Mouse (Mus musculus) limb, embryonic 12.5 days (tissue): ENCODE results near the gene Stard5. TPM values are rescaled to one million over a fixed set of nuclear protein-coding genes. Genes with fewer than 3 reads are reported as not detected.

Source experiments
- ATAC-seq: fragments of 200-750 bp; cut with Nextera tagmentation; 2 replicates; pipeline ENCODE4 v1.8.0; 2017; ENCODE audit warnings: low read depth, moderate TSS enrichment; ENCODE audit not compliant: insufficient number of reproducible peaks, insufficient read depth, low FRiP score, low TSS enrichment
- H3K27ac ChIP-seq: fragments of 300-500 bp; sonication (generic); 2 replicates; pipeline ENCODE4 v1.5.1; 2016; ENCODE audit warnings: mild to moderate bottlenecking, moderate library complexity
- H3K27me3 ChIP-seq: fragments of 300-500 bp; sonication (generic); 2 replicates; pipeline ENCODE4 v1.6.1; 2016; ENCODE audit warnings: mild to moderate bottlenecking, moderate library complexity
- H3K36me3 ChIP-seq: fragments of 300-500 bp; sonication (generic); 2 replicates; pipeline ENCODE4 v1.6.1; 2016; ENCODE audit warnings: mild to moderate bottlenecking, moderate library complexity
- H3K4me1 ChIP-seq: fragments of 300-500 bp; sonication (generic); replicated peaks from 2 replicates; pipeline ENCODE4 v1.6.1; 2016
- H3K4me2 ChIP-seq: fragments of 300-500 bp; sonication (generic); 2 replicates; pipeline ENCODE4 v1.6.1; 2016; ENCODE audit warnings: mild to moderate bottlenecking, moderate library complexity
- H3K4me3 ChIP-seq: fragments of 300-500 bp; sonication (generic); replicated peaks from 2 replicates; pipeline ENCODE4 v1.5.1; 2016; ENCODE audit warnings: mild to moderate bottlenecking
- H3K9ac ChIP-seq: fragments of 300-500 bp; sonication (generic); replicated peaks from 2 replicates; pipeline ENCODE4 v1.6.1; 2016; ENCODE audit warnings: mild to moderate bottlenecking, moderate library complexity
- H3K9me3 ChIP-seq: fragments of 300-500 bp; sonication (generic); 2 replicates; pipeline ENCODE4 v1.6.1; 2016; ENCODE audit warnings: mild to moderate bottlenecking, moderate library complexity
- WGBS: fragments of 180-500 bp; shearing (Covaris S2); methylation state at CpG from one replicate; pipeline ENCODE4 v1.1.7; 2016; 5-methylcytosine and 5-hydroxymethylcytosine counted together
- polyA plus RNA-seq: library from polyadenylated mRNA; unstranded; fragments of >200 nt; fragmentation: Nextera tagmentation; extraction: Ambion mirVana; gene quantifications from 2 replicates; pipeline ENCODE4 v1.2.1, GENCODE M21; 2016

Stard5 gene
- polyA plus RNA-seq, 1 experiment from 2014 or later, result 18.6 TPM

- Histone ChIP-seq H3K4me3 (no peak overlapping the region), H3K9me3 (no peaks in the 10 kb centered on the region; the same call in 1 of the 2 replicates), H3K27ac (no peak overlapping the region), H3K27me3 (no peaks in the 10 kb centered on the region), H3K4me1 (peaks cover 5% of the 10 kb centered on the region), H3K36me3 (no peaks in the 10 kb centered on the region), H3K9ac (no peak overlapping the region), H3K4me2 (no peak overlapping the region)
- WGBS, result 89% methylated on average over 2 of the region's 2 CpGs
- no peak for ATAC-seq
Measured at GRCm38 (mm10) chr7:83653605-83654051, 21.9 kb downstream of the Stard5 start.

GRCm38 (mm10) chr7:83654196-83654595, 22.4 kb downstream of the Stard5 start:
- H3K27me3 ChIP-seq, result no peaks in the 10 kb centered on the region
- no peak overlapping the region for H3K9ac ChIP-seq
- H3K36me3 ChIP-seq, result no peaks in the 10 kb centered on the region
- no peak overlapping the region for H3K27ac ChIP-seq
- no peak for ATAC-seq
- 86% methylated on average over 2 of the region's 2 CpGs for WGBS
- no peaks in the 10 kb centered on the region; the same call in 1 of the 2 replicates for H3K9me3 ChIP-seq
- no peak overlapping the region for H3K4me3 ChIP-seq
- H3K4me1 ChIP-seq, result no peaks in the 10 kb centered on the region
- H3K4me2 ChIP-seq, result no peak overlapping the region

DNA sequence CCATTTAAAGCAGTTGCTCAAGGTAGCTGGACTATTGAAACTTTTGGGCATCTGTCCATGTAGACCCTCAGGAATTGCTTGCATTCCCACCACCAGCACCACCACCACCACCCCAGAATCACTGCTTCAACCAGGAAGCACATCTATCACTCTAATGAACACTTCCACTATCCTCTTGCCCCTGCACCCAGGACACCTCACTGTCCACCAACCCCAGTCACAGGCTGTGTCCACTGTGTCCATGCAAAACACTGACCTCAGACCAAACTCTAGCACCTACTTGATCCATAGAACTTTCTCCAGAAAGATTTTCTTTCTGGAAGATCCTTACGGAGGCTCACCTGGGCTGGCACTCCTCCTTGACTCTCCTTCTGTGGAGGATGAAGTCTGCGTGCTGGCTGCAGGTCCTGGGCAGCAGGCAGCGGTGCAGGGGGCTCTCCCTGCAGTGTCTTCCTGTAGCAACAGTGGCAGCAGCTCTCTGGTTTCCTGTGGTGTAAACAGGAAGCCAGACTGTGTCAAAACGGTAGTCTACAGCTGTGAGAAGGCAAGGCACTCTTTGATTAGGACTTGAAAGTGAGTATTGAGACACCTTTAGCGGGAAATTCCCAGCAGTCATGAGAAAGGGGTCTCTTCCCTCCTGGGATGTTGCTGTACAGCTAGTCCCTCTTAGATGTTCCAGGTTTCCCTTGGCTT, 23.3 kb downstream of the Stard5 start:
- Histone ChIP-seq H3K4me2 (no peak overlapping the region), H3K9me3 (no peaks in the 10 kb centered on the region; the same call in 1 of the 2 replicates), H3K9ac (no peak overlapping the region), H3K27ac (no peak overlapping the region), H3K27me3 (no peaks in the 10 kb centered on the region), H3K36me3 (no peaks in the 10 kb centered on the region), H3K4me3 (no peak overlapping the region), H3K4me1 (no peaks in the 10 kb centered on the region)
- WGBS, result 55% methylated on average over 5 of the region's 5 CpGs
- ATAC-seq, result no peak

DNA sequence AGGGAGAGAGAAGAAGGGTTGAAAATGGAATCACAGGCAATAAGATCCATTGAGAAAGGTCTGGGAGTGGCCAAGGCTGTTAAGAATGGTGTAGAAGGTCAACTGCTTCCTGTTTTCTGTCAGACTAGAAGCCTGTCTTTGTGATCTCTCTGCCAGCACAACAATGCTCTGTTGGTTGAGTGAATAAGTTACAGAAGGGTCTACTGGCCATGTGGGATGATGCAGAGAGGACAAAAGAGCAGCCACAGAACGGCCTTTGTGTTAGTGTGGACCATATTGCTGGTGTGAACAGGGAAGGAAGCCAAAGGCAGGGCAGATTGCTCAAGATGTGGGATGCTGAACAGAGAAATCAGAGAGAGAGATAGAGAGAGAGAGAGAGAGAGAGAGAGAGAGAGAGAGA, 27.0 kb downstream of the Stard5 start:
- ATAC-seq, result no peak
- no peak overlapping the region for H3K27ac ChIP-seq
- H3K9me3 ChIP-seq, result no peaks in the 10 kb centered on the region; the same call in 1 of the 2 replicates
- no peaks in the 10 kb centered on the region for H3K36me3 ChIP-seq
- H3K27me3 ChIP-seq, result no peaks in the 10 kb centered on the region
- WGBS, result 93% methylated on average over 1 of the region's 1 CpGs
- H3K4me1 ChIP-seq, result no peaks in the 10 kb centered on the region
- H3K4me2 ChIP-seq, result no peak overlapping the region
- no peak overlapping the region for H3K9ac ChIP-seq
- H3K4me3 ChIP-seq, result no peak overlapping the region

DNA sequence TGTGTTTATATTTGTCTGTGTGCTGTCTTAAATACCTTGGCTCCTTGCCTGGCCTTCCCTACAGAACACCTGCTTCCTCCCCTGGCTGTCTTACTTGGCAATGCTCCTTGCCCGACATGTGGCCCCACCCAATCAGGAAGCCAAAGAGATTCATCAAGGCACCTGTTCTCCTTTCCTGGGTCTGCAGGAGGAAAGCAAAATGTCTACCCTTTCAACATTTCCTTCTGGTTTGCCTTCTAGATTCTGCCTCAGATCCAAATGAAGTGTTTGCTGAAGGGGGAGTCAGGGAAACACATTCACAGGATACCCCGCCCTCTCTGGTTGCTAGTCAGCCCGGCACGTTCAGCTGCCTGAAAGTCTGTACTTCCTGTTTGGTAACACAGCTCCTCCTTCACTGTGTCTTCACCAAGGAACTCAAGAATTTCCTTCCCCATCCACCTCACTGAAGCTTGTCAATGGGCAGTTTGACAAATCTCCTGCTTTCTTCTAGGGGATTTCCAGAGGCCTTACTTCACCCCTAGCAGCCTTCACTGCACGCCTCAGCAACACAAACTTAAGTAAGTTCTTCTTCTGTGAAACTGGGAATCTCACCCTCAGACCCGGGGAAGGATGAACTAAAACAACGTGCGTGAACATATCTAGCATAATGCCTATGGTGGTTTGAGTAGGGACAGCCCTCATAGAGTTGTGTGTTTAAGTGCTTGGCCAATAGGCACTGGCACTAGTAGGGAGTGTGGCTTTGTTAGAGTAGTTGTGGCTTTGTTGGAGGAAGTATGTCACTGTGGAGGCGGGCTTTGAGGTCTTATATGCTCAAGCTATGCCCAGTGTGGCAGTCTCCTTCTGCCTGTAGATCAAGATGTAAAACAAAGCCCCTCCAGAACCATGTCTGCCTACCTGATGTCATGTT, 27.7 kb downstream of the Stard5 start:
- no peaks in the 10 kb centered on the region for H3K4me1 ChIP-seq
- H3K36me3 ChIP-seq, result no peaks in the 10 kb centered on the region
- H3K9ac ChIP-seq, result no peak overlapping the region
- no peaks in the 10 kb centered on the region; the same call in 1 of the 2 replicates for H3K9me3 ChIP-seq
- H3K4me2 ChIP-seq, result no peak overlapping the region
- H3K4me3 ChIP-seq, result no peak overlapping the region
- no peak for ATAC-seq
- no peaks in the 10 kb centered on the region for H3K27me3 ChIP-seq
- H3K27ac ChIP-seq, result no peak overlapping the region
- 84% methylated on average over 9 of the region's 9 CpGs for WGBS

DNA sequence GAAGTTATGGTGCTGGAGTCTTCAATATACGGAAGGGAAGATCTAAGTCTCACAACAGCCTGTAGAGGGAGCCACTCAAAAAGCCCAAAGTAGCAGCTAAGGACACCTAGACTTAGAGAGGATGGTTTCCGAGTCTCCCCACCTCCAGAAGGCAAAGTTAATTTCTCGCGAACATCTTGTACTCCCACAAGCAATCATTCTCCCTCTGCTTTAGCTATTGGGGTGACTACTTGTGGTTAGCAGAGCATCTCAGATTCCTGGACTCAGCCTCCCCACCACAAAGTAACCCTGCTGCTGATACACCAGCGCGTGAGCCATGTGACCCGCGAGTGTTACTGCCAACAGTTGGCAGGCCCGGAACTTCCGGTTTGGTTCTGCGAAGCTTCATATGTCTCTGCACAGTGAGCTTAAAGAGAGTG, 28.5 kb downstream of the Stard5 start:
- Histone ChIP-seq H3K27ac (no peak overlapping the region), H3K27me3 (no peaks in the 10 kb centered on the region), H3K4me2 (no peak overlapping the region), H3K4me3 (no peak overlapping the region), H3K9ac (no peak overlapping the region), H3K4me1 (no peaks in the 10 kb centered on the region), H3K36me3 (no peaks in the 10 kb centered on the region), H3K9me3 (no peaks in the 10 kb centered on the region; the same call in 1 of the 2 replicates)
- ATAC-seq, result no peak
- 93% methylated on average over 11 of the region's 11 CpGs for WGBS

DNA sequence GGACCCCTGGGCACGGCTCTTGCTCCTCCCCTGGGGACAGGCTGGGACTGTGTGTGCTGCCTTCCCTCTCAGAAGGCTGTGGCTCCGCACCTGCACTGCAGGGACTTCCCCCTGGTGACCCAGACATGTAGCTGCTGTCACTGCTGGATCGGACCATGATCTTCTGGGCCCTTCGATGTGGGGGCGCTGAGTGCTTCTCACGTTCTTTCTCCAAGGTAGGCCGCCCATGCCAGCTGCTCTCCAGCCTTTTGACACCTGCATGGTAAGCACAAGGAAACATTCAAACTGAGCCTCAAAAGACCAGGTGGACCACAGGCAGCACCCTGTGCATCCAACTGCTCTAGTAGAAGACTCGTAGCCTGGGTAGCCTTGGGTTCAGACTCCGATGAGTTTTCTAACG, 29.3 kb downstream of the Stard5 start:
- no peak for ATAC-seq
- no peak overlapping the region for H3K4me3 ChIP-seq
- no peak overlapping the region for H3K4me2 ChIP-seq
- no peak overlapping the region for H3K27ac ChIP-seq
- no peaks in the 10 kb centered on the region; the same call in 1 of the 2 replicates for H3K9me3 ChIP-seq
- H3K36me3 ChIP-seq, result no peaks in the 10 kb centered on the region
- H3K9ac ChIP-seq, result no peak overlapping the region
- WGBS, result 88% methylated on average over 10 of the region's 10 CpGs
- H3K4me1 ChIP-seq, result no peaks in the 10 kb centered on the region
- no peaks in the 10 kb centered on the region for H3K27me3 ChIP-seq

GRCm38 (mm10) chr7:83661763-83662162, 30.0 kb downstream of the Stard5 start:
- no peak overlapping the region for H3K4me3 ChIP-seq
- H3K36me3 ChIP-seq, result no peaks in the 10 kb centered on the region
- no peak overlapping the region for H3K4me2 ChIP-seq
- no peaks in the 10 kb centered on the region; the same call in 1 of the 2 replicates for H3K9me3 ChIP-seq
- H3K9ac ChIP-seq, result no peak overlapping the region
- no peaks in the 10 kb centered on the region for H3K4me1 ChIP-seq
- WGBS, result 97% methylated on average over 3 of the region's 3 CpGs
- no peak overlapping the region for H3K27ac ChIP-seq
- ATAC-seq, result no peak
- H3K27me3 ChIP-seq, result no peaks in the 10 kb centered on the region

- ATAC-seq, result no peak
- H3K4me3 ChIP-seq, result no peak overlapping the region
- H3K9me3 ChIP-seq, result no peaks in the 10 kb centered on the region
- H3K36me3 ChIP-seq, result no peaks in the 10 kb centered on the region
- 85% methylated on average over 6 of the region's 6 CpGs for WGBS
- no peaks in the 10 kb centered on the region for H3K27me3 ChIP-seq
- H3K9ac ChIP-seq, result no peak overlapping the region
- no peaks in the 10 kb centered on the region for H3K4me1 ChIP-seq
- H3K27ac ChIP-seq, result no peak overlapping the region
- H3K4me2 ChIP-seq, result no peak overlapping the region
Measured at GRCm38 (mm10) chr7:83662711-83663375, 31.1 kb downstream of the Stard5 start.

GRCm38 (mm10) chr7:83666087-83666595, 34.4 kb downstream of the Stard5 start:
- H3K36me3 ChIP-seq, result no peaks in the 10 kb centered on the region
- 84% methylated on average over 4 of the region's 4 CpGs for WGBS

More at GRCm38 (mm10) chr7:83666087-83666595, 34.4 kb downstream of the Stard5 start:
- H3K4me1 ChIP-seq, result no peaks in the 10 kb centered on the region
- no peak overlapping the region for H3K27ac ChIP-seq
- ATAC-seq, result no peak
- H3K9ac ChIP-seq, result no peak overlapping the region
- H3K9me3 ChIP-seq, result no peaks in the 10 kb centered on the region
- H3K4me3 ChIP-seq, result no peak overlapping the region
- no peaks in the 10 kb centered on the region for H3K27me3 ChIP-seq
- H3K4me2 ChIP-seq, result no peak overlapping the region
